Mouse (Mus musculus): ENCODE results near the gene Epha4. TPM values are rescaled to one million over a fixed set of nuclear protein-coding genes. Genes with fewer than 3 reads are reported as not detected.

Epha4 gene
- total RNA-seq (2021) = 1 to 10 TPM; 1.7 to 2.1 TPM
- long read RNA-seq, experiment 1, partial matches to known transcripts = 1 of 2 reads
- long read RNA-seq, experiment 1, other reads (novel, unspliced or antisense) = 1 of 2 reads
- long read RNA-seq, experiment 2, partial matches to known transcripts = 2 of 2 reads
- long read RNA-seq, experiment 2, other reads (novel, unspliced or antisense) = 0 of 2 reads

DNA sequence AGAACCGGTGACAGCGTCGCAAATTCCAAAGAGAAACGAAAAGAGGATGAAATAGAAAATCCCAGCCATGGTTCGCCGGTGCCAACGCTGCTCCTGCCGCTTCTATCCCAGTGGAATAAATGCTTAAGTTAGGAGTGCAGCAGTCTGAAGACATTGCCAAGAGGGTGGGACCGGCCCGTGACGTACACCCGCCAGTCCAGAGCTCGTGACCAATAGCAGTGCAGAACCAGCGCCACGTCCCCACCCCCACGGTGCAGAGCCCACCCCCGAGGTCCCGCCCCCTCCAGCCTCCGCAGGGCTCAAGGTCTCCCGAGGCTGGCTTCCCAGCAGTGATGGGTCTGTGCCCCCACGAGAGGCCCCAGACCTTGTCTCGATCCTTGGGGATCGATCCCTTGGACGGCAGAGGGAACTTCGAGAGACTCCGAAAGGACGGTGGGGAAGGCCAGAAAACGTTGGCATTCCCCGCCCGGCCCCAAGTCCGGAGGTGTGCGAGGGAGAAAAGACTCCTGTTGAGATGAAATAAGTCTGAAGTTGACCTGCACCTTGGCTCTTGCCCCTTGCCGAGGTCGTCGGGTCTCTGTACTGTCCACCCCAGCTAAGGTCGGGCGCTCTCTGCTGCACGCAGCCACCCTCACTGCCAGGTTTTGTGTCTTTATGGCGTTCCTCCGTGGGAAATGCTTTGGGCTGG, at the start of gene Epha4:
TSS of gene Epha4 (minus strand) at position 126 of the 688 bp plus-strand sequence.
- DNase-seq = peak; percentile 88

- no peak for DNase-seq
Measured at GRCm38 (mm10) chr1:77556199-77556598, 41.3 kb upstream of the Epha4 start.

GRCm38 (mm10) chr1:77551927-77552326, 37.0 kb upstream of the Epha4 start:
- DNase-seq = no peak

DNA sequence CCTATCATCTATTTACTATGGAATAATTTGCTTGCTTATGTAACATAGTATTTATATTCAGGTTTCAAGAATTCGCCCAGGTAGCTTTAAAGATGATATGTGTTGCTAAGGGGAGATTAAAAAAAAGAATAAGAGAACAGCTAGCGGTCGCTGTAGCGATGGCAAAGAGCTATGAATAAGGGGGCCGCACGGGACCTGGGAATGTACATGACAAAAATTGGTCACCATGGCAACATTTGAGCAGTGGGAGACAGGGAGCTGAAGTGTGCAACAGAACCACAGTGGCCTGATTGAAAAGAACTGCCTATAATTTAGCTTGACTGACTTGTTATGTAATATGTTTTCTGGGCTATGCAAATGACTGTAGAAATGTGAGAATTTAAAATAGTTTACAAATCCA, 30.8 kb upstream of the Epha4 start:
- no peak for DNase-seq

DNA sequence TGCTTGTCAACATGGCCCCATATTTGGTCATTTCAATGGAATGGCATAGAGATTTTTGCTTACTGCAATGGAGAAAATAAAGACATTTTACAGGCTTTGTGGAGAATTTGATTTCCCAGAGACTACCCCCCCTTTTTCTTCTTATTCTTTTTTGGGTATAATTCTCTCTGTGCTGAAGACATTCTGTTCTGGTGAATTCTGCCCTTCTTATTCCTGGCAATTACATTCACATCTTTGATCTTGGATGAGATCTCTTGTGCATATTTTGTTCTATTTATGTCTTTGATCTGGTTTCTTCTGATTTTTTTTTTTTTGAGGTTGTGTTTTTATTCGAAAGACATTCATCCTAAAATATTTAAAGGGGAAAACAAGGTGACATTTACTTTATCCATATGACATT, 30.1 kb upstream of the Epha4 start:
- no peak for DNase-seq

DNA sequence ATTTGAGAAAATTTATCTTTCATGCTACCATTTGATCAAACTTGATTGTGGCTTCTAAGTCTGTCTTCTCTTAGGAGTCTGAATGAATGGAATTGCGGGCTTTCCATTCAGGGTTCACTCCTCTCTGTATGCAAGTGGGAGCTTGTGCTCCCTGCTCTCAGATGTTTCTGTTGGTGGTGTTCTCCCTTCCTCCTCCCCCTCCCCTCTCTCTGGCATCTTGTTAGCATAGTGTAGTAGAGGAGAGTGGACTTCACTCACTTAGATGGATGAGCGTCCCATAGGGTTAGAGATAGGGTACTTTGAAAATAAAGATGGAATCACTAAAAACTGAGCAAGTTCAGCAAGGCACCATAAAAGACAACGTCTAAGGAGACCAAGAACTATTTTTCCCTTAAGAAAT, 29.4 kb upstream of the Epha4 start:
- DNase-seq = no peak

GRCm38 (mm10) chr1:77539945-77540344, 25.1 kb upstream of the Epha4 start:
- DNase-seq = no peak

GRCm38 (mm10) chr1:77538559-77538958, 23.7 kb upstream of the Epha4 start:
- DNase-seq = no peak

- DNase-seq = no peak
Measured at GRCm38 (mm10) chr1:77535905-77536304, 21.0 kb upstream of the Epha4 start.

DNA sequence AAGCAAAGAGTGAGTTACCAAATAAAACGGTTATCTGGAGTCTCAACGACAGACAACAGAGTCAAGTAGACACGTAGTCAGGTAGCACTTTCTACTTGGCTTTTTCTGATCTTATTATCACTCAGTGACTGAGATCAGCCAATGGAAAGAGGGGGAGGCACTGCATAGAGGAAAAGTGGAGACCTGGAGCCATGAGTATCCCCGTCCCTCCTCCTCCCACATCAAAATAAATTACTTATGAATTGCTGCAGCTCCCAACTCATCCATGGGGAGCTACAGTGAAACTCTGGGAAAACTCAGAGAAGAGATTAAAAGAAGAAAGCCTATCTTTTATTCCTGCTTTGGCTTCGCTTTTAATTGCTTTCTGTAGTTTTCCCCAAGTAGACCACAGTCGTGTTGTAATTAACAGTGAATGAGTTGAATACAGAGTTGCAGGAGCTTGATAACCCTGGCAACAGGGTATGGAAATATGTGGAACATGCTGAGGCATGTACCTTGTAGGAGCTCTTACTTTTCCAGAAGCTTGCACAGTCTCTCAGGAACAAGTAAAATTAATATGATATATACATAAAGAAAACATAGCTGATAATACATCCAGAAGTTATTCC, 17.8 kb upstream of the Epha4 start:
- DNase-seq = no peak

DNA sequence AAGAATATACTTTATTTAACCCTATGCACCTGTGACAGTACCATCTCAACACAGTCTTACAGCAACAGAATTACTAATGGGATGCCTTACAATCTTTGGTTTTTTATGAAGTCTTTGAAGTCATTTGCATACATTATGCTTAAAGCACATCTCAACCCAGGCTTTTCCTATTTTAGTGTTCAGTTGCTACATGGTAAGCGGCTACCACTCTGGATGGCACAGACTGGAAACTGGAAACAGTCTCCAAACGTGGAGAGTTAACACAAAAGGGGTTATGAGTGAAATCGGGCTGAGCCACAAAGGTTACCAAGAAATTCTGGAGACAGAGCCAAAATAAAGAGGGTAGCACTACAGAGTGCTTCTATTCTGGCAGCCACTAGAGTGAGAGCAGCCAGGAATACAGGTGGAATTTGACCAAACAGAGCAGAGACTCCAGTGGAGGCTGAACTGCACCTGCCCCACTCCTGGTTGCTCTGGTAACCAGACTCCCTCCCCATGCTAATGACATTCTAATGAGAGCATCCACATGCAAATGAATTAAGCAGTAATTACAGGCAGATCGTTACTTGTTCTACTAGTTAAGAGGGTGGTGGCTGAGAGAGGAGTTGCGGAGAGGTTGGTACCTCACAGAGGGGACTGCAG, 17.2 kb upstream of the Epha4 start:
- no peak for DNase-seq

- no peak for DNase-seq
Measured at GRCm38 (mm10) chr1:77525082-77525481, 10.2 kb upstream of the Epha4 start.

DNA sequence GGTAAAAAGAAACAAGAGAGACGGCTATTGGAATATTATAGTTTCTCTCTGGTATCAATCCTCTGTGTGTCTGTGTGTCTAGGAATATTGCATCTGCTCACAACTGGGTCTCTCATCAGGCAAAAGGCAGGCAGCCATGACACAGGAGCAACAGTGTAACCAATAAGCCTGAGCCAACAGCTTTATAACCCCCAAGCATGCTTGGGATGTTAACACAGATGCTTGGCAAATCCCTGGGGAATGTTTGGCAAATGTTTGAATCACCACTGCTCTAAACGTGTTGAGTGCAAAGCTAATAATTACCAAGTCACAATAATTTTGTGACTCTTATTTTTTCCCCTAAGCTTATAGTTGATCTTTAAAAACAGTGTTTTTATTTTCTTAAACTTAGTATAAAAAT, 8.5 kb upstream of the Epha4 start:
- DNase-seq = no peak

DNA sequence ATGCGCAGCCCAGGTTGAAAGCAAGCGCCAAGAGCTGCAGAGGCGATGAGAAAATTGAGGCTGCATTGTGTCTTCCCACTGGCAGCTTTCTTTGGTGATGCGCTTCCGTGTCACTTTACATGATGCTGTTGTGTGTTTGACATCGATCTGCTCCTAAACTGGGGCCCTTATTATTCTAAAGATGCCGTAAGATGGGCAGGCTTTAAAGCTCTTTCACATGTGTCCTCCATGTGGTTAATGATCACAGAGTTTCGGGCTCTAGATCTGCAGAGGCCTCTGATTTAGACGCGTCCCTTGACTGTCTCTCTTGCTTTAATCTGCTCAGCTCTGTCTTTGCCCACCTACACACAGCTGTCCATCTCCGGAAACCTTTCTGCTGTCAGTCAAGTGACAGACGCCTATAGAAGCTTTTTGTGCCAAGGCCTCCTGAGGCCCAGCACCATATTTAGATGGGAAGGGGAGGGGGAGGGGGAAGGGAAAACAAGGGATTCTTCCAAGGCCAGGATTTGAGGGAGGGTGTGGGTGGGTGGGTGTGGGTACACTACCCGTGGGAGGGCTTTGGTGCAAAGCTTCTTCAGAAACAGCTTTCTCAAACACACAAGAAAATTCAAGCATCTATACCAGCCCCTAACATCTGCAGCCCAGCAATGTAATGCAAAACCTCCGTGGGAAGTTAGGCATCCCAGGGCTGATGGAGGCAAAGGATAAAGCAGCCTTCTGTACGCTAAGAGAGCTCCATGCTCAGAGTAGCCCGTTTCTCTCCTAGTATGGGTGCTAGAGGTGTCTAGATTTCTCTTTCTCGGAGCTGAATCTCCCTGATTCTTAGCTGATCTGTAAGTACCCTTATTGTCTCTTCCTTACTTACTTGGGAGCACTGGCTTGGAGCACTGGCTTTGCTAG, 7.0 kb upstream of the Epha4 start:
- no peak for DNase-seq

- no peak for DNase-seq
Measured at GRCm38 (mm10) chr1:77518715-77519114, 3.8 kb upstream of the Epha4 start.

DNA sequence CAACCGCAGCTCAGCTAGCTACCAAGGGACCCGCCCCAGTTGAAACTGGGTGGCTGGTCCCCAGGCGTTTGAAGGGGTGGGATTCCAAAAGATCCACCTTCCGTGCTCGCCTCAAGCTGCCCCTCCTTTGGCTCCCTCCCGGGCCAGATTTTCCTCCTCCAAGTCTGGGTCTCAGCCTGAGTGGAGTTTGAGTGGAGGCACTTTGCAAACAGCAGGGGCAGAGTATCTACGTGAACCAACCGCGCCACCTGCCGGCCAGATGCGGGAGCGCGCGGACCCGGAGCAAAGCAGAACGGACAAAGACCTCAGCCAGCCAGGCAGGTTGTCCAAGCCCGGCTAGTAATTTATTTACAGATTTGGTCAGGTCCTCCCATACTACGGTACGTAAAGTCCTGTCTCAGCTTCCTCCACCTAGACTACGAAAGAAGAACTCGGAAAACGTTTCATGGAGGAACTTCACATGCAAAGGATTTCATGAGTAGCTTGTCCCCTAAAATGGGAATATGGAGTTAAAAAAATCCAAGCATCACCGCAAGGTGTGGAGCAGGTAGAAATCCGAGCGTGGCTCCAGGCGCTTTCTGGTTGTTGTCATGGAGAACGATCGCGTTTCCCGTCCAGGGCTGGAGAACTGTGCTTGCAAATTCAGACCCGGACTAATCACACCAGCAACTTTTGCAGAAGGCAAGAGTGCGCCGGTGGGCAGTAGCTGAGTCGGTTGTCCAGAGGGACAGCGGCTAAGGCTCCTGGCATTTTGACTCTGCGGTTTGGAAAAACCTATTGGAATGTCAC, 1.5 kb upstream of the Epha4 start:
- DNase-seq = peak; percentile 80

- DNase-seq = no peak
Measured at GRCm38 (mm10) chr1:77515651-77515981, 728 bp upstream of the Epha4 start.

- peak; percentile 50 for DNase-seq
Measured at GRCm38 (mm10) chr1:77514325-77514962, 444 bp downstream of the Epha4 start.

GRCm38 (mm10) chr1:77513959-77514324, 946 bp downstream of the Epha4 start:
- no peak for DNase-seq

DNA sequence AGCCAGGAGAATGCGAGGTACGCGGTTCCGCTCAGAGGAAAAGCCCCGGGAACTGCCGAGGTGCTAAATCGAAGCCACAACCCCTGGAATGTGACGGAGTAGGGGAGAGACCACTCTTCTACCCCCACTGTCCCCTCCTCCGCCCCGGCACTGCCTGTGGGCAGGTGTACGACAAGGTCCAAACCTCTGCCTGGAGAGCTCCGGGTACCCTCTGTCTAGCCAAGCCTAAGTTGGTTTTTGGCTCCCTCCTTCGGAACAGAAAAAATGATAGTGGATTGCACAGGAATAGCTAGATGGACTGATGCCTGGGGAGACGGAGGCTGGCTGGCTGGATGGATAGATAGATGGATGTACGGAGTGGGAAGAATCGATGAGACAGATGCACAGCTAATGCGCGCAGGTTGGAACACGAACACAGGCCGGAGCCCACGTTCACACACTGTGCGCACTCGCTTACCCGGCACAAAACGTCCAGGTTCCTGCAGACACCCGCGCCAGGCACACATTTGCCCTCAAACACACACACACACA, 1.4 kb downstream of the Epha4 start:
- no peak for DNase-seq

Data from gastrocnemius, postnatal 25 days (tissue).